Mouse (Mus musculus): ENCODE data around the gene Ppp4r1.

- TF ChIP-seq EP300 (IDR thresholded peaks at IDR 0.05; ENCODE audit: low read depth), result no peak
- no peak for TF ChIP-seq CTCF (IDR thresholded peaks at IDR 0.05; ENCODE audit: low read depth)
Measured at GRCm38 (mm10) chr17:65800451-65800850, 18.1 kb downstream of the Ppp4r1 start.

Data from heart, postnatal 0 days (tissue).